Mouse (Mus musculus): ENCODE data around the gene Abhd6. TPM values are rescaled to one million over a fixed set of nuclear protein-coding genes. Genes with fewer than 3 reads are reported as not detected.

The Abhd6 gene
- polyA plus RNA-seq, 2 experiments: 11.2 to 21.8 TPM

DNA sequence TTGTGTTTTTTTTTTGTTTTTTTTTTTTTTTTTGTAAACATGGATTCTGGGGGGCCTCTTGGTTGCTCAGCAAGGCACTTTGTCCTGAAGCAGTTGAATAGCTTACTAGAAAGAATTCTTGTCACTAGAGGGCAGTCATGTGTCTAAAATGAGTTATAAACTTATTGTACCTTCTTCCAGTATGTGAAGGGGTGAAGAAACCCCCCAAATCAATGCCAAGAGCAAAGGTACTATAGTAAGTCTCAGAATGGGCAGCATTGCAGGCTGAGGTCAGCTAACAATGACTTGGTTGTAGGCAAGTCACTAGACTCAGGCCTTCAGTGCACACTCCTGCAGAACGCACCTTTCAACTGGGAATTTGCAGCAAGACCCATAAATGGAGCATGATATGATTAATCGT, 89.9 kb downstream of the Abhd6 start:
- TF ChIP-seq POLR2A (IDR thresholded peaks at IDR 0.05; ENCODE audit: borderline replicate concordance, extremely low read depth, insufficient read depth, insufficient read length): no peak
- ATAC-seq (ENCODE audit: low FRiP score, low read depth): no peak; the same call in 1 of the 2 replicates
- DNase-seq (ENCODE audit: low spot score): peak; percentile 93
- no peaks in the 10 kb centered on the region for H3K9me3 ChIP-seq (ENCODE audit: control insufficient read depth, low read length)
- no peak overlapping the region for H3K27ac ChIP-seq (replicated peaks; ENCODE audit: low read depth, low read length)
- 93% methylated on average over 2 of the region's 2 CpGs for WGBS
- H3K9ac ChIP-seq (ENCODE audit: low read depth, low read length, severe bottlenecking): no peak overlapping the region
- no peaks in the 10 kb centered on the region for H3K4me1 ChIP-seq (ENCODE audit: control insufficient read depth, insufficient read depth, low read length)
- no peaks in the 10 kb centered on the region for H3K27me3 ChIP-seq (ENCODE audit: control insufficient read depth, insufficient read depth, low read length)
- H3K4me3 ChIP-seq (replicated peaks; ENCODE audit: low read length): no peak overlapping the region
- H3K36me3 ChIP-seq (ENCODE audit: control insufficient read depth, insufficient read depth, low read length): peaks cover 31% of the 10 kb centered on the region
- no peak overlapping the region for H3K4me2 ChIP-seq (replicated peaks; ENCODE audit: low read depth, low read length, severe bottlenecking)

DNA sequence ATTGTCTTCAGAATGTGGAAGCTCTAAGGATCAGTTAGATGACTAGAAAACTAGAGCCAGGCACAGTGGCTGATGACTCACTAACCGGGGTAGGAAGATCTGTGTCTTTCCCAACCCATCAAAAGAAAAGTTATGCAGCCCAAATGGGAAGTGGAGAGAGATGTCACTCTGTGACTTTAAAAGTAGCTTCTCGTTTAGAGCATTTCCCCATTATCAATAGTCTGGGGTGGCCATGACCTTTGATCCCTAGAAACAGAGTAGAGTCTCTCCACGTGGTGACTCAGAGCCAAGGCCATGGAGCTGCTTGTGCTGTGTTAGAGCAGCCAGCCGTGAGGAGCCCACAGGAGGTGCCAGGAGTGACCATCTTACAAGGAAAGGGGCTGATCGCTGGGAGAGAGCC, 90.7 kb downstream of the Abhd6 start:
- Histone ChIP-seq H3K4me2 (replicated peaks; ENCODE audit: low read depth, low read length, severe bottlenecking) (no peak overlapping the region), H3K9ac (ENCODE audit: low read depth, low read length, severe bottlenecking) (no peak overlapping the region), H3K4me3 (replicated peaks; ENCODE audit: low read length) (no peak overlapping the region), H3K27ac (replicated peaks; ENCODE audit: low read depth, low read length) (no peak overlapping the region), H3K9me3 (ENCODE audit: control insufficient read depth, low read length) (no peaks in the 10 kb centered on the region), H3K4me1 (ENCODE audit: control insufficient read depth, insufficient read depth, low read length) (no peaks in the 10 kb centered on the region), H3K27me3 (ENCODE audit: control insufficient read depth, insufficient read depth, low read length) (no peaks in the 10 kb centered on the region), H3K36me3 (ENCODE audit: control insufficient read depth, insufficient read depth, low read length) (peaks cover 26% of the 10 kb centered on the region)
- DNase-seq (ENCODE audit: low spot score) (no peak), ATAC-seq (ENCODE audit: low FRiP score, low read depth) (no peak)
- no peak for TF ChIP-seq POLR2A (IDR thresholded peaks at IDR 0.05; ENCODE audit: borderline replicate concordance, extremely low read depth, insufficient read depth, insufficient read length)
- WGBS: 53% methylated on average over 5 of the region's 5 CpGs

DNA sequence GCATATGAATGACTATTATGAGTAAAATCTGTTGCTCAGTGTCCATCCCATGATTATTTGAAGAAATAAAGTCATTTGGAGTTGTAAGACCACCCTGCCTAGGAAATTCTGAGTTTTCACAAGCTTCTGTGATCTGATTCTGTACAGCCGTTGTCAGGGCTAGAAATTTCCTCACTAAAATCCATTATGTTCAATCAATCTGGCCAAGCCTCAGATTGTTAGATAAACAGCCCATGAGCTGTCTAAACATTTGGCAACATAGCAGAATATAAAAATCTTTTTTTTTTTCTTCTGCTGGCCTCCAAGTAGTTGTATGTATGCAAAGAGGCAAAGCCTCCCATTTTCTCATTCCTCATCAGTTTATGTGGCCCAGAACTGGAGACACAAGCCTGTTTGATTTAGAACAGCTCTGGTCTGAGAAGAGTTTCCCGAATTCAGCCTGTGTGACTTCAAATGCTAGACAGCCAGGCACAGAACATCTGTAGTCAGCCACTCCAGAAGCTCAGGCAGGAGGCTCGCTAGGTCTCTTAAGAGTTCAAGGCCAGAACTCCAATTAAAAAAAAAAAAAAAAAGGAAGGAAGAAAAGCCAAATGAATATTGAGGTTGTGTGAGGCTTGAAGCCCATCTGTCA, 92.3 kb downstream of the Abhd6 start:
- no peaks in the 10 kb centered on the region for H3K9me3 ChIP-seq (ENCODE audit: control insufficient read depth, low read length)
- WGBS: 53% methylated on average over 3 of the region's 3 CpGs
- H3K4me2 ChIP-seq (replicated peaks; ENCODE audit: low read depth, low read length, severe bottlenecking): no peak overlapping the region
- ATAC-seq (ENCODE audit: low FRiP score, low read depth): no peak
- no peak overlapping the region for H3K9ac ChIP-seq (ENCODE audit: low read depth, low read length, severe bottlenecking)
- H3K4me3 ChIP-seq (replicated peaks; ENCODE audit: low read length): no peak overlapping the region
- no peaks in the 10 kb centered on the region for H3K27me3 ChIP-seq (ENCODE audit: control insufficient read depth, insufficient read depth, low read length)
- H3K27ac ChIP-seq (replicated peaks; ENCODE audit: low read depth, low read length): no peak overlapping the region
- DNase-seq (ENCODE audit: low spot score): no peak
- no peak for TF ChIP-seq POLR2A (IDR thresholded peaks at IDR 0.05; ENCODE audit: borderline replicate concordance, extremely low read depth, insufficient read depth, insufficient read length)
- peaks cover 10% of the 10 kb centered on the region for H3K36me3 ChIP-seq (ENCODE audit: control insufficient read depth, insufficient read depth, low read length)
- H3K4me1 ChIP-seq (ENCODE audit: control insufficient read depth, insufficient read depth, low read length): no peaks in the 10 kb centered on the region

DNA sequence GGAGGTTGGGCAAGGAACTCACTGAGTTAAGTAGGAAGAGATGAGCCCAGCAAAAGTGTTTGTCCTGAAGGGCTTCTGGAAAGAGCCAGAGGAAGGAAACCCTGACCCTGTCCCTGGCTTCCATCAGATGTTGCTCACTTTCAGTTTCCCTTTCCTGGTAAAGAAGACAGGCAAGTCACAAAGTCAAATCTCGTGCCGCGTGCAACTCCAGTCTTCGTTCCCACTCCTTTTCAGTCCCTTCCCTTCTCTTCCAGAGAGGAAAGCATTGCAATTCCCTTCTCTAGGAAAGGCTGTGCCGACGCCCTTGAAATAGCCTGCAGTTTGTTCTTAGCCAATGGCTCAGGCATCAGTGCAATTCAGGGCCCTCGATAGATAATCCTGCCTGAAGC, 92.9 kb downstream of the Abhd6 start:
- WGBS: 70% methylated on average over 7 of the region's 7 CpGs
- DNase-seq (ENCODE audit: low spot score) (no peak), ATAC-seq (ENCODE audit: low FRiP score, low read depth) (no peak)
- TF ChIP-seq POLR2A (IDR thresholded peaks at IDR 0.05; ENCODE audit: borderline replicate concordance, extremely low read depth, insufficient read depth, insufficient read length): no peak
- no peaks in the 10 kb centered on the region for H3K4me1 ChIP-seq (ENCODE audit: control insufficient read depth, insufficient read depth, low read length)
- H3K27ac ChIP-seq (replicated peaks; ENCODE audit: low read depth, low read length): no peak overlapping the region
- H3K27me3 ChIP-seq (ENCODE audit: control insufficient read depth, insufficient read depth, low read length): no peaks in the 10 kb centered on the region
- H3K4me2 ChIP-seq (replicated peaks; ENCODE audit: low read depth, low read length, severe bottlenecking): no peak overlapping the region
- H3K9me3 ChIP-seq (ENCODE audit: control insufficient read depth, low read length): no peaks in the 10 kb centered on the region
- H3K36me3 ChIP-seq (ENCODE audit: control insufficient read depth, insufficient read depth, low read length): peaks cover 5% of the 10 kb centered on the region; the same call in 1 of the 2 replicates
- H3K4me3 ChIP-seq (replicated peaks; ENCODE audit: low read length): no peak overlapping the region
- no peak overlapping the region for H3K9ac ChIP-seq (ENCODE audit: low read depth, low read length, severe bottlenecking)

DNA sequence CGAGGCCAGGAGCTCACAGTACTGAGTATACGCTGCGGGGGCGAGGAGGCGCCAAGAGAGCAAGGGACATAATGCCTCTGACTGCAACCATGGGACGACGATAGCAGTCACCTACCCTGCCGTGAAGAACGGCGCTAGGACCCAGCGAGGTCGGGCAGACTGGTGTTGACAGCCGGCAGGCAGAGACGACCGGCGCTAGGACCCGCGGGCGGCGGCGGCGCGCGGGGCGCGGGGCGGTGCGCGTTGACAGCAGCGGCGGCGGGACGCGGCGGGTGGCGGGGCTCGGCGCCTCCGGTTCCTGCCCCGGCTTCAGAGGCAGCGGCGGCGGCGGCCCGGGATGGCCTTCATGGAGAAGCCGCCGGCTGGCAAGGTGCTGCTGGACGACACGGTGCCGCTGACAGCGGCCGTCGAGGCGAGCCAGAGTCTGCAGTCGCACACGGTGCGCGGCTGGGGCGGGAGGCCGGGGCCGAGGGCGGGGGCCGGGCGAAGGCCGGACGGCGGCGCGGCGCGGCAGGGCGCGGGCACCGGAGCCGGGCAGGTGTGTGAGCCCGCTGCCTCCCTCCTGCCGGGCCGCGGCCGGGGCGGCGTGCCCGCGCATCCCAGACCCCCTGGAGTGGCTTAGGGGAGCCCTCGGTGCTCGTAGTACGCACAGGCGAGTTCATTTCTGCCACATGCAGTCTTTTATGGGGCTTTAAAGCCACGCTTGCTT, 95.4 kb downstream of the Abhd6 start, which contains the start of gene Pxk:
Gene Pxk, plus strand, starts transcription at position 234 of the 709 bp plus-strand sequence.
- ATAC-seq (ENCODE audit: low FRiP score, low read depth) (peak; percentile 93), DNase-seq (ENCODE audit: low spot score) (peak; percentile 87)
- peak within 1 kb of the TSS; percentile 88 for H3K4me3 ChIP-seq (replicated peaks; ENCODE audit: low read length)
- no peak for TF ChIP-seq POLR2A (IDR thresholded peaks at IDR 0.05; ENCODE audit: borderline replicate concordance, extremely low read depth, insufficient read depth, insufficient read length)
- 0 out of 2 replicates have a peak within 1 kb of the TSS, but pooled peaks have one; percentile 43 for H3K27ac ChIP-seq (replicated peaks; ENCODE audit: low read depth, low read length)
- peak within 1 kb of the TSS; percentile 76 for H3K4me2 ChIP-seq (replicated peaks; ENCODE audit: low read depth, low read length, severe bottlenecking)
- no peaks in the 10 kb centered on the region for H3K4me1 ChIP-seq (ENCODE audit: control insufficient read depth, insufficient read depth, low read length)
- H3K36me3 ChIP-seq (ENCODE audit: control insufficient read depth, insufficient read depth, low read length): no peaks in the 10 kb centered on the region
- WGBS: 3% methylated on average over 35 of the region's 89 CpGs
- peak within 1 kb of the TSS; percentile 70 for H3K9ac ChIP-seq (ENCODE audit: low read depth, low read length, severe bottlenecking)
- no peaks in the 10 kb centered on the region for H3K27me3 ChIP-seq (ENCODE audit: control insufficient read depth, insufficient read depth, low read length)
- no peaks in the 10 kb centered on the region for H3K9me3 ChIP-seq (ENCODE audit: control insufficient read depth, low read length)

Data from limb, embryonic 14.5 days (tissue).